Mouse (Mus musculus) limb, embryonic 12.5 days (tissue): ENCODE measurements at regions not wholly inside any gene's neighbourhood (a gene's known extent, or its start where the extent isn't known, plus 50 kb on each side); places are given as distances from the start of the nearest gene placed in this dataset.
"Not testable (repeated sequence)": the region's sequence is repeated elsewhere in the genome, so short reads cannot be mapped to it uniquely, and the experiment has no call there.

ENCODE experiments used
- ATAC-seq: fragments of 200-750 bp; cut with Nextera tagmentation; 2 replicates; pipeline ENCODE4 v1.8.0; 2017; ENCODE audit warnings: low read depth, moderate TSS enrichment; ENCODE audit not compliant: insufficient number of reproducible peaks, insufficient read depth, low FRiP score, low TSS enrichment
- H3K27ac ChIP-seq: fragments of 300-500 bp; sonication (generic); 2 replicates; pipeline ENCODE4 v1.5.1; 2016; ENCODE audit warnings: mild to moderate bottlenecking, moderate library complexity
- H3K27me3 ChIP-seq: fragments of 300-500 bp; sonication (generic); 2 replicates; pipeline ENCODE4 v1.6.1; 2016; ENCODE audit warnings: mild to moderate bottlenecking, moderate library complexity
- H3K36me3 ChIP-seq: fragments of 300-500 bp; sonication (generic); 2 replicates; pipeline ENCODE4 v1.6.1; 2016; ENCODE audit warnings: mild to moderate bottlenecking, moderate library complexity
- H3K4me1 ChIP-seq: fragments of 300-500 bp; sonication (generic); replicated peaks from 2 replicates; pipeline ENCODE4 v1.6.1; 2016
- H3K4me2 ChIP-seq: fragments of 300-500 bp; sonication (generic); 2 replicates; pipeline ENCODE4 v1.6.1; 2016; ENCODE audit warnings: mild to moderate bottlenecking, moderate library complexity
- H3K4me3 ChIP-seq: fragments of 300-500 bp; sonication (generic); replicated peaks from 2 replicates; pipeline ENCODE4 v1.5.1; 2016; ENCODE audit warnings: mild to moderate bottlenecking
- H3K9ac ChIP-seq: fragments of 300-500 bp; sonication (generic); replicated peaks from 2 replicates; pipeline ENCODE4 v1.6.1; 2016; ENCODE audit warnings: mild to moderate bottlenecking, moderate library complexity
- H3K9me3 ChIP-seq: fragments of 300-500 bp; sonication (generic); 2 replicates; pipeline ENCODE4 v1.6.1; 2016; ENCODE audit warnings: mild to moderate bottlenecking, moderate library complexity
- WGBS: fragments of 180-500 bp; shearing (Covaris S2); methylation state at CpG from one replicate; pipeline ENCODE4 v1.1.7; 2016; 5-methylcytosine and 5-hydroxymethylcytosine counted together

DNA sequence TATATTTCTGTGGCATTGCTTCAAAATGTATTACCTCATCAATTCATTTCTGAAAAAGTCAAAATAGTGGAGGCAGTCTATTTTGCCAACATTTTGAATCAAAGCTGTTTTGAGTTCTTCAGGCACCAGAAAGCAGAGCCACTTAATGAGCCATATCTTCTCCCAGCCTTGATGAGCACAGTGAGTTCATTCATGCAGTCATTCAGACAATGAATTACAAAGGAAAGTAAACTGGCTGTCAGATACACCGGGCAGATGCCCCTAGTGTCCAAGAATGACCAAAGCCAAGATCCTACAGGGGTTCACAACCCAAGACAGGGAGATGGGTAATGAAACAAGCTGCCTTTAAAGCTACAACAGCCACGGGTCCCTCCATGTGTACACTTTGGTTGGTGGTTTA, 798.7 kb downstream of the Cypt12 start:
- H3K4me1 ChIP-seq = no peaks in the 10 kb centered on the region
- no peak overlapping the region for H3K27ac ChIP-seq
- no peaks in the 10 kb centered on the region for H3K27me3 ChIP-seq
- 63% methylated on average over 2 of the region's 2 CpGs for WGBS
- no peak overlapping the region for H3K4me3 ChIP-seq
- H3K4me2 ChIP-seq = no peak overlapping the region
- no peaks in the 10 kb centered on the region for H3K36me3 ChIP-seq
- ATAC-seq = no peak
- no peak overlapping the region for H3K9ac ChIP-seq
- no peaks in the 10 kb centered on the region for H3K9me3 ChIP-seq

GRCm38 (mm10) chr3:18751660-18752259, 803.5 kb downstream of the Cypt12 start:
- Histone ChIP-seq H3K27ac (no peak overlapping the region), H3K4me1 (no peaks in the 10 kb centered on the region), H3K9me3 (no peaks in the 10 kb centered on the region), H3K36me3 (no peaks in the 10 kb centered on the region), H3K9ac (no peak overlapping the region), H3K4me3 (no peak overlapping the region), H3K27me3 (no peaks in the 10 kb centered on the region), H3K4me2 (no peak overlapping the region)
- ATAC-seq = no peak
- 82% methylated on average over 6 of the region's 6 CpGs for WGBS

DNA sequence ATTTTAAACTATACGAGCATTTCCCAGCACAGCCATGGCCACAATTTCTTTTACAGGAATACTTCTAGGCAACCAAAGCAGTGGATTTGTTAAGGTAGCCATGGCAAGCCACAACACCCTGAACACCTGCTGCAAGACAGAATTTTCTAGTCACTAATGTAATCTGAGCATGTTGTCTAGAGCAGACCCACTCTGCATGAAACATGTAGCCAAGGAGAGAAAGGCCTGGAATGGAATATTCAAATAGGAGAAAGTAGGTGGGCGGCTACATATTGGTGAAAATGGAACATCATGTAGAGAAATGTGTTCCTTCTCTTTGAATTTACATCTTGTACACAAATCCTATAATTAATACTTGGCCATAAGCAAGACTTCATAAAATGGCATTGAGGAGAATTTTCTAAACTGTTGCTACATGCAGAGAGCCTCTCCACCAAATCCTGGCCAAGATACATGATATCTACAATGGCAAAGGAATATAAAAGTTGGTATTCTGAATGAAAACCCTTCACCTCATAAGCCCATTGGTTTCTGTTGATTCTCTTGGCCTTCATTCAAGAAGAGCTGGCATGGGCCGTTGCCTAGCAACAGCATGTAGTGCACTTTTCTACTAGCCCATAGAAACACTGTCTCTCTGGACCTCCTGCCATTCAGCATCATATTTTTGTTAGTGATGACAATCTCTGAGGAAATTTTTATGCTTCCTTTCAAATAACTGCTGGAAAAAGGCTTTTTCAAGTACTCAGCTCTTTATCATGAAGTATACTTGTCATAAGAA, 816.3 kb downstream of the Cypt12 start:
- no peak overlapping the region for H3K4me2 ChIP-seq
- no peaks in the 10 kb centered on the region for H3K4me1 ChIP-seq
- no peaks in the 10 kb centered on the region for H3K36me3 ChIP-seq
- H3K4me3 ChIP-seq = no peak overlapping the region
- 66% methylated on average over 3 of the region's 3 CpGs for WGBS
- H3K9me3 ChIP-seq = no peaks in the 10 kb centered on the region
- no peak for ATAC-seq
- no peak overlapping the region for H3K27ac ChIP-seq
- H3K9ac ChIP-seq = no peak overlapping the region
- no peaks in the 10 kb centered on the region for H3K27me3 ChIP-seq

- 80% methylated on average over 1 of the region's 1 CpGs for WGBS
- H3K4me3 ChIP-seq = no peak overlapping the region
- no peak overlapping the region for H3K27ac ChIP-seq
- no peaks in the 10 kb centered on the region for H3K27me3 ChIP-seq
- H3K4me2 ChIP-seq = no peak overlapping the region
- H3K9ac ChIP-seq = no peak overlapping the region
- no peaks in the 10 kb centered on the region for H3K9me3 ChIP-seq
- no peaks in the 10 kb centered on the region for H3K4me1 ChIP-seq
- ATAC-seq = no peak
- H3K36me3 ChIP-seq = no peaks in the 10 kb centered on the region
Observed at GRCm38 (mm10) chr3:18778481-18778880, 830.3 kb downstream of the Cypt12 start.

DNA sequence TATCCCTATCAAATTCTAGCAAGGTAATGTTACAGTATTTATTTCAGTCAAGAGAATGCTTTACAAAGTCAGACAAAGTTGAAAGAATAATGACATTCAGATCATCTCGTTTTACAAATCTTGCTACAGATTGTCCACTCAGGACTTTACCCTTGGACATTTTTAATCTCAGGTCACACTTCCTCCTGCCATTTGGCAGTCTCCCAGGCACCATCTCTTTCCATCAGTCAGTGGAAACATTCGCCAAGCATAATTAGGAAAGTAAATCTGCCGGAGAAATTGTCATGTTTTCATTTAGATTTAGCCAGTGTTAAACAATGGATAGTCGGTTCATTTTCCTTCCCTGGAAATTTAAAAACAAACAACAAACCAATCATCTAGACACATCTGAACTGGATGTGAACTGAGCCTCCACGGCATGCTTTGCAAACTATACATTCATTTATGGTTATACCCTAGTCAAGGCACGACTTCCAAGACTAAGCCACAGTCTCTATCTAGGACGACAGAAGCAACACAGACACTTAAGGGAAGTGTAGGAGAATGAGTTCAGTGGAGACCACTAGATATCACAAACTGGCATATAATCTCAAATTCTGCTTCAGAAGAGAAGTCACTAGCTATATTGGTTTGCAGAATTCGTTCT, 839.4 kb downstream of the Cypt12 start:
- H3K9me3 ChIP-seq = no peaks in the 10 kb centered on the region
- no peaks in the 10 kb centered on the region for H3K36me3 ChIP-seq
- no peak overlapping the region for H3K9ac ChIP-seq
- WGBS = 84% methylated on average over 8 of the region's 8 CpGs
- no peak overlapping the region for H3K4me2 ChIP-seq
- no peaks in the 10 kb centered on the region for H3K27me3 ChIP-seq
- H3K27ac ChIP-seq = no peak overlapping the region
- no peak for ATAC-seq
- no peaks in the 10 kb centered on the region for H3K4me1 ChIP-seq
- no peak overlapping the region for H3K4me3 ChIP-seq

DNA sequence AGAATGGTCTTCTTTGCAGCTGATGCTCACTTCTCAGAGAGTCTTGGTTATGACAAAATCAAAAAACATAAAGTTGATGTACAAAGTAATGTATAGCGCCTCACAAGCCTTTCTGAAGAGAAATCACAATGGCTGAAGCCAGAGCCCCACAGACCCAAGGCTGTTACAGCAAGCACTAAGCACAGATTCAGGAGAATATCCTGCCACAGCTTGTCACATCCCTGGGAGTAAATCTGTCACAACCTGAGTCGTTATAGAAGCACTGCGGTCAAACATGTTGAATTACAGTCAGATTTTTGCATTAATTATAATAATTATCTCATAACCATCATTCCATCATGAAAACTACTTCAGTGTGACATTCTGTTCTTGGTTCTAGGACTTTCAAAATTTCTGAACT, 825.7 kb downstream of the 1700064H15Rik start:
- H3K9ac ChIP-seq = no peak overlapping the region
- no peaks in the 10 kb centered on the region for H3K9me3 ChIP-seq
- no peak overlapping the region for H3K4me2 ChIP-seq
- H3K27ac ChIP-seq = no peak overlapping the region
- no peaks in the 10 kb centered on the region for H3K27me3 ChIP-seq
- no peaks in the 10 kb centered on the region for H3K4me1 ChIP-seq
- H3K4me3 ChIP-seq = no peak overlapping the region
- no peaks in the 10 kb centered on the region for H3K36me3 ChIP-seq
- no peak for ATAC-seq
- WGBS = 70% methylated on average over 3 of the region's 3 CpGs

DNA sequence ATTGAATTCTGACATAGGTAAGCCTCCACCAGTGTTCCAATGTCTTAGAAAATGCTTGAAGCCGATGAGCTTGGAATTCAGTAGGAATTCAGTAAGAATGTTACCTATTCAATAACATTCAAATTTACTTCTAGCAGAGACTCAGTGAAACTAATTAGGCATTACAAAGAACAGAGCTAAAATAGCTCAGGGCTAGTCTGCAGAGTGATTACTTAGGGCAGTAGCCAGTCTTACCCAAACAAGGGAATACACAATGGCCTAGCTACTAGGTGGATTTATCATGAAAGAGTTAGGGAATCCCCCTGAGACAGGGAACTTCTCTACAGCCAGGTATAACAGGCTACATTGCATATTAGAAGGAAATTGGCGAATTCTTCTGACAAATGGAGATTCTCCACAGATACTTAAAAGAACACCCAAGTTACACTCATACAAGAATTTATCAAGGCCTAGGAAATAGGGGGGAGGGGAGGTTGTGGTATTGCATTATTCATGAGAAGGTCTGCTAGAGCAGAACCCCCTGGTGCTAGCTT, 799.6 kb downstream of the 1700064H15Rik start:
- not testable (repeated sequence) for H3K9ac ChIP-seq, H3K36me3 ChIP-seq, H3K27me3 ChIP-seq, H3K4me1 ChIP-seq, H3K4me3 ChIP-seq, ATAC-seq, H3K4me2 ChIP-seq, H3K9me3 ChIP-seq, H3K27ac ChIP-seq
- 37% methylated on average over 2 of the region's 2 CpGs for WGBS

DNA sequence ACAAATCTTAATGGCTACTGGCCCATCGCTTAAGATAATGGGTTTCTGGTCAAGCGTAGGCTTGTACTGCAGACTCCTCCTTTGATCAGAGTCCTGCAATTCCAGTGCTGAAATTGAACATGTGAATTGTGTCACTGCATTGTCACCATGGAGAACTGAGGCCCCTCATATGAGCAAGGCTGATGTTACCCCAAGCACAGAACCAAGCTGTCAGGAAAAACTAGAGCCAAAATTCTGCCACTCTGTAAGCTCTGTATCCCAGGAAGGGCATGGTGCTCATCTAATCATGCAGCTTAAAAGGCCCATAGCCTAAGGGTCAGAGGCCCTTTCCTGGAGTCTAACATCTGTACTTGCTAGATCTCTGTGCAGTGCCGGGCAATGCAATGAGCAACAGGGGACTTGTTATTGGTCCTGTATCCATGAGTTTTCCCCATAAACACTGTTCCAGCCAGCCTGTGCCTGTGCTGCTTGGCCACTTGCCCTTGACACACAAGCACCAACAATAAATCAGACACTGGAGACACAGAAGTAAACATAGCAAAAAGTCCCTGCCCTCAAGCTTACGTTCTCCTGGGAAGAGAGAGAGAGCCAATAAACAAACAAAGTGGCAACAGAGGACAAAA, 760.2 kb downstream of the 1700064H15Rik start:
- H3K27ac ChIP-seq = no peak overlapping the region
- 35% methylated on average over 4 of the region's 4 CpGs for WGBS
- peaks cover 10% of the 10 kb centered on the region for H3K4me1 ChIP-seq
- ATAC-seq = peak; percentile 91; the same call in 1 of the 2 replicates
- H3K36me3 ChIP-seq = no peaks in the 10 kb centered on the region
- H3K4me2 ChIP-seq = no peak overlapping the region
- H3K9ac ChIP-seq = no peak overlapping the region
- no peaks in the 10 kb centered on the region for H3K9me3 ChIP-seq
- H3K4me3 ChIP-seq = no peak overlapping the region
- H3K27me3 ChIP-seq = no peaks in the 10 kb centered on the region

DNA sequence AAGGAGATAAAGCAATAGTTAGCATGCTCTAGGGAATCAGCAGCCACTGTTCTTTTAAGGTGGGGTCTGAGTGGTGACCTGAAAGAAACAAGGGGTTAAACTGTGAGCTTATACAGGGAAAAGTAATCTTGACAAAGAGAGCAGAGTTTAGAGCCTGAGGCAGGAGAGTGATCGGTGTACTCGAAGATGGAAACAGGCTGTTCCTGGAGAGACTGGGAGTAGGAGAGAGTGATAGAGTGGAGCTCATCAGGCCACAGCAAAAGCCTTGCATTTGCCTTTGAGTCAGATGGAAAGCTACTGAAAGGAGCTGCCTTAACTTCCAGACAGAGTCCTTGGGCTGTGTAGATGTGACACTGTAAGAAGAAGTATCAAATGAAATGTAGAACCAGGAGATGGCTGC, 759.7 kb downstream of the 1700064H15Rik start:
- no peaks in the 10 kb centered on the region for H3K36me3 ChIP-seq
- ATAC-seq = peak; percentile 23; the same call in 1 of the 2 replicates
- 16% methylated on average over 2 of the region's 2 CpGs for WGBS

GRCm38 (mm10) chr3:18877060-18877459, 751.4 kb downstream of the 1700064H15Rik start:
- ATAC-seq = no peak
- Histone ChIP-seq H3K4me2 (no peak overlapping the region), H3K27ac (no peak overlapping the region), H3K27me3 (no peaks in the 10 kb centered on the region), H3K9ac (no peak overlapping the region), H3K9me3 (no peaks in the 10 kb centered on the region), H3K4me3 (no peak overlapping the region), H3K36me3 (no peaks in the 10 kb centered on the region), H3K4me1 (no peaks in the 10 kb centered on the region)
- 83% methylated on average over 1 of the region's 1 CpGs for WGBS

More for the DNA sequence above, 759.7 kb downstream of the 1700064H15Rik start:
- H3K9me3 ChIP-seq = no peaks in the 10 kb centered on the region
- no peaks in the 10 kb centered on the region for H3K27me3 ChIP-seq
- no peak overlapping the region for H3K4me3 ChIP-seq
- no peak overlapping the region for H3K27ac ChIP-seq
- peaks cover 10% of the 10 kb centered on the region for H3K4me1 ChIP-seq
- no peak overlapping the region for H3K4me2 ChIP-seq
- H3K9ac ChIP-seq = no peak overlapping the region

DNA sequence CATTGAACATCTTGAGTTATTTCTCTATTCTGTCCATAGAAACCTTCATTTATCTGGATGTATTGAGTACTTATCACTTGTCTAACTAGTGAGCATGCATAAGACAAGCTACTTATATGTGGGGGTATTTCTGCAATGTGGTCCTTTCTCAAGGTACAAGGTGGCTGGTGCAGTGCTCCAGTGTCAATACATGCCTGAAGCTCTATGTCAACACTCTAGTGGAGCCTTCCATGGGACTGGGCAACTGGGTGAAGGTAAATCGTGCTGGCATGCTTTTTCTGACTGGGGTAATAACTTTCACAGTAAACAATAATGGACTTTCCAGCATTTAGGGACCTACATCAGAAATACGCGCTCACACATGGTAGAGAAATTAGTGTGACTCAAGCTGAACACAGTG, 750.9 kb downstream of the 1700064H15Rik start:
- Histone ChIP-seq H3K36me3 (no peaks in the 10 kb centered on the region), H3K9ac (no peak overlapping the region), H3K27me3 (no peaks in the 10 kb centered on the region), H3K9me3 (no peaks in the 10 kb centered on the region), H3K4me1 (no peaks in the 10 kb centered on the region), H3K4me3 (no peak overlapping the region), H3K27ac (no peak overlapping the region), H3K4me2 (no peak overlapping the region)
- ATAC-seq = no peak
- 69% methylated on average over 3 of the region's 3 CpGs for WGBS
